Mouse (Mus musculus) liver, adult 2 months (tissue): ENCODE measurements around the gene Wsb2.

Experiments
- CTCF ChIP-seq: fragments of 200-500 bp; IDR thresholded peaks from 2 replicates; pipeline ENCODE4 v1.5.1; 2011; ENCODE audit warnings: low read depth, low read length, control low read depth
- POLR2A ChIP-seq: fragments of 200-500 bp; IDR thresholded peaks from 2 replicates; pipeline ENCODE4 v1.6.1; 2011; ENCODE audit warnings: low read length, control low read depth; ENCODE audit not compliant: insufficient read depth; ENCODE audit errors: extremely low read depth

DNA sequence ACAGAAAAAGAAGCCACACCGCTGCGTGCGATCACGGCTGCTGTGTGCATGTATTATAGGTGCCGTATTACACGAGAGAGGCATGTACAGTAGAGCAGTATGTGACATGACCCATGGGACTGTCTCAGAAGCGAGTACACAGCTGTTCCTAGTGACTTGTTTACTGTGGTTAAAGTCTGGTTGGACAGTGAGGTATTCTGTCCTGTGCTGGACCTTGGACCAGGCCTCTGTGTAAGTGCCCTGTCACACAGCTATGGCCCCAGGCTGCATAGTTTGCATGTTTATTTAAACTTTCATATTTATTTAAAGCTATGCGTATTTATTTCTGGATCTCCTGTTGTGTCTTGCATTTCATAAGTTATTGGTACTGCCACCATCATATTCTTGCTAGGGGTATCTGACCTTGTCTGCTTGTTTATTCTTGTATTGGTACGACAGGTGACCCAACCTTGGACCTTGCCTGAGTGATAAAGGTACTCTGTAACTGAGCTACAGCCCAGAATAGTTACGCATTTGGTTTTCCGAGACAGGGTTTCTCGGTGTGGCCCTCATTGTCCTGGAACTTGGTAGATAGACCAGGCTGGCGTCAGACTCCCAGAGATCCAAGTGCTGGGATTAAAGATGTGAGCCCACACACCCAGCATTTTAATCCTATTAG lies 8.9 kb downstream of the Wsb2 start:
- TF ChIP-seq CTCF (no peak), POLR2A (no peak)
